Mouse (Mus musculus) CH12.LX (cell line): ENCODE results near the gene Ulk4.

ENCODE experiments used
- CTCF ChIP-seq, 2 experiments: IDR thresholded peaks in 1 of 2; conservative IDR thresholded peaks in 1 of 2; 2 replicates each; pipeline ENCODE4 v1.5.1; 2011 to 2012; ENCODE audit warnings: low read depth in 2 of 2, low read length in 2 of 2, improper control_type of control experiment in 1 of 2, inconsistent platforms in 1 of 2, mild to moderate bottlenecking in 1 of 2, moderate library complexity in 1 of 2
- EP300 ChIP-seq: IDR thresholded peaks from 2 replicates; pipeline ENCODE4 v1.6.1; 2011; ENCODE audit warnings: low read length, improper control_type of control experiment
- GABPA ChIP-seq: IDR thresholded peaks from 2 replicates; pipeline ENCODE4 v1.6.1; 2012; ENCODE audit warnings: low read depth, low read length, improper control_type of control experiment, inconsistent platforms; ENCODE audit not compliant: insufficient replicate concordance
- MAFK ChIP-seq: IDR thresholded peaks from 2 replicates; pipeline ENCODE4 v1.6.1; 2011; ENCODE audit warnings: low read length, improper control_type of control experiment; ENCODE audit not compliant: insufficient replicate concordance
- POLR2A ChIP-seq: IDR thresholded peaks from 2 replicates; pipeline ENCODE4 v1.6.1; 2011; ENCODE audit warnings: low read depth, mild to moderate bottlenecking, improper control_type of control experiment, low read length
- RAD21 ChIP-seq: IDR thresholded peaks from 2 replicates; pipeline ENCODE4 v1.6.1; 2011; ENCODE audit warnings: low read depth, mild to moderate bottlenecking, low read length, improper control_type of control experiment, moderate library complexity
- USF1 ChIP-seq: IDR thresholded peaks from 2 replicates; pipeline ENCODE4 v1.6.1; 2014; ENCODE audit warnings: low read depth, mild to moderate bottlenecking, inconsistent platforms, low read length, improper control_type of control experiment

DNA sequence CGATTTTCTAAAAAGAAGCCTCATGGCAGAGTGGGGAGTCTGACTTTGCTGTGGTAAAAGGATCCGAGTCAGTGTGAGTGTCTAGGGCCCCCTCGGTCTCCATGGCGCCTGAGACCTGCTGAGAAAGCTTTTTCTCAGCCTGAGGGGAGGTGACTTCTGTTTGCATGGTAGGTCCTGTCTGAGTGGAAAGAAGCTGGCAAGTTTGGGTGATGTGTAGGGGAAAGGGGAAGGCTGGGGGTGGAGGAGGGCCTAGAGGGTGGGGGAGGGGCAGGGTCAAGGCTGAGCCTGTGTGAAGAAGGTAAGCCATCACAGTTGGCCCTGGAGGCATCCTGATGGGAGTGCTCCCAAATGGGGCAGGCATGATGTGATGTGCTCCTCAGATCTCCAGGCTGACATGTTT, 32.3 kb upstream of the Ulk4 start:
- TF ChIP-seq CTCF (conservative IDR thresholded peaks at IDR 0.05 in 1 of 2, IDR thresholded peaks at IDR 0.05 in 1 of 2; ENCODE audit: low read depth in 2 of 2, low read length in 2 of 2) (no peak), GABPA (no peak), MAFK (no peak), POLR2A (no peak), EP300 (no peak), RAD21 (no peak), USF1 (no peak)
